Mouse (Mus musculus) liver, embryonic 13.5 days (tissue): ENCODE measurements around the gene Nek3. TPM values are rescaled to one million over a fixed set of nuclear protein-coding genes. Genes with fewer than 3 reads are reported as not detected.

Experiments used
- ATAC-seq: fragments of 200-750 bp; cut with Nextera tagmentation; 2 replicates; pipeline ENCODE4 v1.8.0; 2017; ENCODE audit warnings: low read depth, mild to moderate bottlenecking, moderate number of reproducible peaks, moderate library complexity
- DNase-seq: peaks from one replicate; pipeline ENCODE4 v3.0.0; 2022
- H3K27ac ChIP-seq: fragments of 300-500 bp; sonication (generic); 2 replicates; pipeline ENCODE4 v1.5.1; 2015; ENCODE audit warnings: moderate library complexity, mild to moderate bottlenecking, inconsistent platforms
- H3K27me3 ChIP-seq: fragments of 300-500 bp; sonication (generic); 2 replicates; pipeline ENCODE4 v1.6.1; 2015; ENCODE audit warnings: mild to moderate bottlenecking, inconsistent platforms
- H3K36me3 ChIP-seq: fragments of 300-500 bp; sonication (generic); 2 replicates; pipeline ENCODE4 v1.6.1; 2015; ENCODE audit warnings: mild to moderate bottlenecking, inconsistent platforms
- H3K4me1 ChIP-seq: fragments of 300-500 bp; sonication (generic); replicated peaks from 2 replicates; pipeline ENCODE4 v1.6.1; 2015; ENCODE audit warnings: inconsistent platforms
- H3K4me2 ChIP-seq: fragments of 300-500 bp; sonication (generic); 2 replicates; pipeline ENCODE4 v1.6.1; 2015; ENCODE audit warnings: inconsistent platforms, mild to moderate bottlenecking, moderate library complexity
- H3K4me3 ChIP-seq: fragments of 300-500 bp; sonication (generic); replicated peaks from 2 replicates; pipeline ENCODE4 v1.5.1; 2015; ENCODE audit warnings: mild to moderate bottlenecking, inconsistent platforms
- H3K9ac ChIP-seq: fragments of 300-500 bp; sonication (generic); 2 replicates; pipeline ENCODE4 v1.6.1; 2015; ENCODE audit warnings: mild to moderate bottlenecking, inconsistent platforms
- H3K9me3 ChIP-seq: fragments of 300-500 bp; sonication (generic); replicated peaks from 2 replicates; pipeline ENCODE4 v1.6.1; 2016; ENCODE audit warnings: inconsistent platforms
- whole genome bisulfite sequencing: fragments of 180-500 bp; shearing (Covaris S2); methylation state at CpG from one replicate; pipeline ENCODE4 v1.1.7; 2015; ENCODE audit not compliant: insufficient replicate concordance; 5-methylcytosine and 5-hydroxymethylcytosine counted together
- polyA plus RNA-seq: library from polyadenylated mRNA; unstranded; fragments of >200 nt; fragmentation: Nextera tagmentation; extraction: Ambion mirVana; gene quantifications from 2 replicates; pipeline ENCODE4 v1.2.1, GENCODE M21; 2015

The Nek3 gene
- polyA plus RNA-seq, 1 experiment from 2014 or later: 1.5 TPM

DNA sequence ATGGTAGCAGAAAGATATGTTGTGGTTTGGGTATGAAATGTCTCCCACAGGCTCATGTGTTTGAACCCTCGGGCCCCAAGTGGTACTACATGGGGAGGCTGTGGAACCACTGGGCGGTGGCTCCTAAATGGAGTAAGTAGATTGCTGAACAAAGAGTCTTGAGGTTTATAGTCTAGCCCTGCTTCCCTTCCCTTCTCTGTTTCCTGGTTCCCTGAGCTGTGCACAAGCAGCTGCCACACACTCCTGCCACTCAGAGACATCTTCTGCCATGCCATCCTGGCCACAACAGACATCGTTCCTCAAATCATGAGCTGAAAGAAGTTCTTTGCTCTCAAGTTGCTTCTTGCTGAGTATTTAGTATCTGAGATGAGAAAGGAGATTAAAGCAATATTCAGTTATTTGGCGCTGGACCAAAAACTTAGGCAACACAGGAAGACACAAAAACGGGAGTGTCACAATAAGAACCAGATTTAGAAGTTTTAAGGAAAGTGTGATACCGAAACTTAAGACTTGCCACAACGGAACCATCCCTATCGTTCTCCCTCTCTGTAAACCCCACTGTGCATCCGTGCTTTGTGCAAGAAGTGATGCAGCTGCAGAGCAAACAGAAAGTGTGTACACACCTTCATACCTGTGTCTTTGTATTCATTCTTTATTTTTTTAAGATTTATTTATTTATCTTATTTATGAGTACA is 86.8 kb downstream of the Nek3 start:
- no peak overlapping the region for H3K9ac ChIP-seq
- WGBS: 65% methylated on average over 9 of the region's 9 CpGs
- no peaks in the 10 kb centered on the region for H3K27me3 ChIP-seq
- no peak overlapping the region for H3K4me2 ChIP-seq
- H3K4me1 ChIP-seq: peaks cover 4% of the 10 kb centered on the region; the same call in 1 of the 2 replicates
- ATAC-seq: no peak
- H3K9me3 ChIP-seq: no peaks in the 10 kb centered on the region
- no peak overlapping the region for H3K4me3 ChIP-seq
- no peak for DNase-seq
- no peak overlapping the region for H3K27ac ChIP-seq
- no peaks in the 10 kb centered on the region for H3K36me3 ChIP-seq

Other genes starting within 250 kb of the Nek3 start
- gene Defb15, start 233.7 kb downstream of the Nek3 start, polyA plus RNA-seq: not detected in 2 replicates
- gene Defb35, start 228.1 kb downstream of the Nek3 start, polyA plus RNA-seq: not detected in 2 replicates
- gene Defb13, start 219.7 kb downstream of the Nek3 start, polyA plus RNA-seq: not detected in 2 replicates
- not detected in 2 replicates for gene Fam90a1a, start 207.7 kb downstream of the Nek3 start, polyA plus RNA-seq
- not detected in 2 replicates for gene Ccdc70, start 196.7 kb downstream of the Nek3 start, polyA plus RNA-seq
- gene Atp7b, start 106.1 kb downstream of the Nek3 start, polyA plus RNA-seq: 10.4 and 13.0 TPM in 2 replicates
- 9.9 and 13.1 TPM in 2 replicates for gene Alg11, start 105.7 kb downstream of the Nek3 start, polyA plus RNA-seq
- 0.06 TPM in 1 of 2 replicates, not detected in the other for gene Nek5, start 41.4 kb downstream of the Nek3 start, polyA plus RNA-seq
- 22.2 and 28.5 TPM in 2 replicates for gene Ckap2, start 19.4 kb upstream of the Nek3 start, polyA plus RNA-seq
- gene Vps36, start 26.4 kb upstream of the Nek3 start, polyA plus RNA-seq: 11.5 and 12.9 TPM in 2 replicates
- gene Thsd1, start 60.9 kb upstream of the Nek3 start, polyA plus RNA-seq: 1.5 and 2.3 TPM in 2 replicates
- not detected in 2 replicates for gene Tpte, start 117.0 kb upstream of the Nek3 start, polyA plus RNA-seq
- gene Slc25a15, start 232.2 kb upstream of the Nek3 start, polyA plus RNA-seq: 22.2 and 26.9 TPM in 2 replicates
- gene Mrps31, start 244.9 kb upstream of the Nek3 start, polyA plus RNA-seq: 31.6 and 38.8 TPM in 2 replicates